17 mouse cellular contexts compared by ENCODE assay signal in genomic region chr13:13795166-13795832, GRCm38 (mm10). TPM values are rescaled to one million over a fixed set of nuclear protein-coding genes. Genes with fewer than 3 reads are reported as not detected.
"Had no signal": no experiment of that assay in that cellular context is flagged by ENCODE, and none has a peak within 500 bp of the region (broad histone marks: within the 10 kb centered on the region; RNA-seq: fewer than 3 reads in every experiment).

No protein-coding gene starts in this region.

- H3K4me2 ChIP-seq: liver, embryonic 13.5 days; stomach, embryonic 15.5 days had no signal

- H3K27ac ChIP-seq: liver, embryonic 13.5 days; midbrain, embryonic 10.5 days; stomach, embryonic 15.5 days had no signal

- H3K4me1 ChIP-seq: liver, embryonic 13.5 days; midbrain, embryonic 10.5 days; stomach, embryonic 15.5 days had no signal

- H3K36me3 ChIP-seq: liver, embryonic 13.5 days; midbrain, embryonic 10.5 days; stomach, embryonic 15.5 days had no signal

- H3K4me3 ChIP-seq: liver, embryonic 13.5 days; midbrain, embryonic 10.5 days; stomach, embryonic 15.5 days had no signal

- H3K9me3 ChIP-seq: liver, embryonic 13.5 days; midbrain, embryonic 10.5 days; stomach, embryonic 15.5 days had no signal

- H3K9ac ChIP-seq: liver, embryonic 13.5 days; stomach, embryonic 15.5 days had no signal

- H3K27me3 ChIP-seq: liver, embryonic 13.5 days; stomach, embryonic 15.5 days had no signal

- ATAC-seq: intestine, postnatal 0 days had no signal

- DNase-seq: kidney, adult 2 months; kidney, postnatal 10 days; kidney, postnatal 36 days; liver, embryonic 13.5 days; lung, adult 2 months; lung, postnatal 14 days; lung, postnatal 4 days; midbrain, embryonic 14.5 days; retina, postnatal 1 day; right cerebral cortex, postnatal 25 days; spleen, adult 18-20 months; thymus, postnatal 4 days had no signal

RNA-seq across cellular contexts. Expression of gene Gng4, which starts 11.4 kb away (rescaled TPM):
- total RNA-seq: liver, adult 2 months; megakaryocyte, adult 5-6 weeks had no signal
- polyA plus RNA-seq: liver, adult 2 months had no signal
